Mouse (Mus musculus): ENCODE data around the gene Itgb5. TPM values are rescaled to one million over a fixed set of nuclear protein-coding genes. Genes with fewer than 3 reads are reported as not detected.

The Itgb5 gene
- polyA plus RNA-seq, 1 experiment, result 144 TPM

GRCm38 (mm10) chr16:33795887-33796286, 33.6 kb upstream of the Itgb5 start:
- WGBS, result 63% methylated on average over 6 of the region's 6 CpGs

GRCm38 (mm10) chr16:33796756-33797155, 32.7 kb upstream of the Itgb5 start:
- DNase-seq, result no peak
- Histone ChIP-seq H3K4me1 (ENCODE audit: control insufficient read depth, insufficient read depth, low read length) (no peaks in the 10 kb centered on the region), H3K4me3 (replicated peaks; ENCODE audit: extremely low read depth, low read depth, low read length) (no peak overlapping the region)
- TF ChIP-seq POLR2A (IDR thresholded peaks at IDR 0.05; ENCODE audit: borderline replicate concordance, extremely low read depth, low read depth, low read length), result no peak
- 79% methylated on average over 3 of the region's 3 CpGs for WGBS

More at GRCm38 (mm10) chr16:33795887-33796286, 33.6 kb upstream of the Itgb5 start:
- Histone ChIP-seq H3K4me3 (replicated peaks; ENCODE audit: extremely low read depth, low read depth, low read length) (no peak overlapping the region), H3K4me1 (ENCODE audit: control insufficient read depth, insufficient read depth, low read length) (no peaks in the 10 kb centered on the region)
- TF ChIP-seq POLR2A (IDR thresholded peaks at IDR 0.05; ENCODE audit: borderline replicate concordance, extremely low read depth, low read depth, low read length) (no peak), CTCF (IDR thresholded peaks at IDR 0.05; ENCODE audit: insufficient read depth, low read length) (no peak)
- DNase-seq, result no peak

GRCm38 (mm10) chr16:33797860-33798259, 31.6 kb upstream of the Itgb5 start:
- TF ChIP-seq CTCF (IDR thresholded peaks at IDR 0.05; ENCODE audit: insufficient read depth, low read length) (peak; percentile 57), POLR2A (IDR thresholded peaks at IDR 0.05; ENCODE audit: borderline replicate concordance, extremely low read depth, low read depth, low read length) (no peak)
- peak; percentile 46 for DNase-seq
- 34% methylated on average over 5 of the region's 5 CpGs for WGBS
- Histone ChIP-seq H3K4me1 (ENCODE audit: control insufficient read depth, insufficient read depth, low read length) (no peaks in the 10 kb centered on the region), H3K4me3 (replicated peaks; ENCODE audit: extremely low read depth, low read depth, low read length) (no peak overlapping the region)

DNA sequence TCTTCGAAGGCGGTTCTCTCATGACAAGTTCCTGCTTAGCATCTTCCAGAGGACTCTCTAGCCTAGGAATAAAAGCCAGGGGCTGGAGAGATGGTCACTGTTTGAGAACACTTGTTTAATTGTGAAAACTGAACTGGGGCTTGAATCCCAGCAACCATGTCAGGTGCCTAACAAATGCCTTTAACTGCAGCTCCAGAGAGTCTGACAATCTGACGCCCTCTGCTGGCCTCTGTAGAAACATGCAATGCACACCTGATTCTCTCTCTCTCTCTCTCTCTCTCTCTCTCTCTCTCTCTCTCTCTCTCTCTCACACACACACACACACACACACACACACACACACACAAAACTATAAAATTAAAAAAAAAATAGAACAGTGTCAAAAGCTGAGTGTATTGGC, 19.5 kb upstream of the Itgb5 start:
- WGBS, result 76% methylated on average over 3 of the region's 3 CpGs
- H3K4me1 ChIP-seq (ENCODE audit: control insufficient read depth, insufficient read depth, low read length), result no peaks in the 10 kb centered on the region
- DNase-seq, result no peak
- TF ChIP-seq POLR2A (IDR thresholded peaks at IDR 0.05; ENCODE audit: borderline replicate concordance, extremely low read depth, low read depth, low read length) (no peak), CTCF (IDR thresholded peaks at IDR 0.05; ENCODE audit: insufficient read depth, low read length) (peak; percentile 38; the same call in 1 of the 2 replicates)
- no peak overlapping the region for H3K4me3 ChIP-seq (replicated peaks; ENCODE audit: extremely low read depth, low read depth, low read length)

DNA sequence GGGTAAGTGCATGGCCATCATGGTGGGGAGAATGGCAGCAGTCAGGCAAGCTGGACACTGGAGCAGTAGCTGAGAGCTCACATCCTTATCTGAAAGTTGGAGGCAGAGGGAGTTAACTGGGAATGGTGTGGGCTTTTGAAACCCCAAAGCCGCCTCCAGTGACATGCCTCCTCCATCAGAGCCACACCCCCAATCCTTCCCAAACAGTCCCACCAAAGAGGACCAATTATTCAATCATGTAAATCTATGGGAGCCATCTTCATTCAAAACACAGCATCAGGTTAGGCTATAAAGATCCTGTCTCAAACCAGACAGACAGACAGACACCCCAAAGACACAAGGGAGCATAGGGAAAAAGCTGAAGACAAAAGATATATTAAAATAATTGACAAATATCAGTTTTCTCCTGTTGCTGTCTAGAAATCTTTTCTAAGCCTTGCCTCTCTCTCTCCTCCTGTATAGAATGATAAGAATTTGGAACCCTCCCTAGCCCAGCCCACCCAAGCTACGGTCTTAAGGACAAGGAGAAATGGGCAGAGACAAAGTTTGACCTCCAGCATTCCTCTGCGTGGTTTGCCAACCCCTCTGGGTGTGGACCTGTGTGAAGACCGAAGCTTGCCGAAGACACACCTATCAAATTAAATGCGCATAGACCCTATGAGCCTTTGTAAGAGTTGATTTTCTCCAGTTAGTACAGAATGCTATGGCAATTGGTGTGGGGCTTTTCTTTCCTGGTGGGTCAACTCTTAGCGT, 10.9 kb upstream of the Itgb5 start:
- TF ChIP-seq CTCF (IDR thresholded peaks at IDR 0.05; ENCODE audit: insufficient read depth, low read length) (no peak), POLR2A (IDR thresholded peaks at IDR 0.05; ENCODE audit: borderline replicate concordance, extremely low read depth, low read depth, low read length) (no peak)
- H3K4me3 ChIP-seq (replicated peaks; ENCODE audit: extremely low read depth, low read depth, low read length), result no peak overlapping the region
- H3K4me1 ChIP-seq (ENCODE audit: control insufficient read depth, insufficient read depth, low read length), result no peaks in the 10 kb centered on the region
- no peak for DNase-seq
- WGBS, result 83% methylated on average over 7 of the region's 7 CpGs

- peak; percentile 84 for DNase-seq
- WGBS, result 17% methylated on average over 17 of the region's 17 CpGs
- Histone ChIP-seq H3K4me1 (ENCODE audit: control insufficient read depth, insufficient read depth, low read length) (no peaks in the 10 kb centered on the region), H3K4me3 (replicated peaks; ENCODE audit: extremely low read depth, low read depth, low read length) (no peak overlapping the region)
- peak; percentile 64 for TF ChIP-seq CTCF (IDR thresholded peaks at IDR 0.05; ENCODE audit: insufficient read depth, low read length)
- no peak for TF ChIP-seq POLR2A (IDR thresholded peaks at IDR 0.05; ENCODE audit: borderline replicate concordance, extremely low read depth, low read depth, low read length)
These were observed 8.9 kb upstream of the Itgb5 start for GRCm38 (mm10) chr16:33820269-33821178.

DNA sequence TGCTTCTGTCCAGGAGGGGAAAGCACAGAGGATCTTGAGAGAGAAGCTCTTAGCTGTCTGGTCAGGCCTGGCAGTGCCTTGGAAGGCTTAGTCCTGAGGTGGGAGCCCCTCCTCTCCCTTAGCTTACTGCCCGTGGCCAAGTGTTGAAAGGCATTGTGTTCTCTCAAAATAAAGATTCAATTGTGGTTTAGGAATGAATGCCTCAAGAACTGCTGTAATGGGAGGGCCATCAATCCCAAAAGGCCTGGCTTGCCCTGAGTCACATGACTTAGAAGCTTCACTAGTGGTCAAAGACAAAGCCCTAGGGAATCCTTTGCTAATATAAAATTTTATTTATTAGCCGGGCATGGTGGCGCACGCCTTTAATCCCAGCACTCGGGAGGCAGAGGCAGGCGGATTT, 4.9 kb upstream of the Itgb5 start:
- Histone ChIP-seq H3K4me1 (ENCODE audit: control insufficient read depth, insufficient read depth, low read length) (peaks cover 3% of the 10 kb centered on the region), H3K4me3 (replicated peaks; ENCODE audit: extremely low read depth, low read depth, low read length) (no peak overlapping the region)
- WGBS, result 86% methylated on average over 6 of the region's 6 CpGs
- TF ChIP-seq CTCF (IDR thresholded peaks at IDR 0.05; ENCODE audit: insufficient read depth, low read length) (no peak), POLR2A (IDR thresholded peaks at IDR 0.05; ENCODE audit: borderline replicate concordance, extremely low read depth, low read depth, low read length) (no peak)
- no peak for DNase-seq

- TF ChIP-seq POLR2A (IDR thresholded peaks at IDR 0.05; ENCODE audit: borderline replicate concordance, extremely low read depth, low read depth, low read length) (no peak), CTCF (IDR thresholded peaks at IDR 0.05; ENCODE audit: insufficient read depth, low read length) (no peak)
- 90% methylated on average over 7 of the region's 7 CpGs for WGBS
- no peak overlapping the region for H3K4me3 ChIP-seq (replicated peaks; ENCODE audit: extremely low read depth, low read depth, low read length)
- no peak for DNase-seq
- peaks cover 6% of the 10 kb centered on the region for H3K4me1 ChIP-seq (ENCODE audit: control insufficient read depth, insufficient read depth, low read length)
These were observed 969 bp upstream of the Itgb5 start for GRCm38 (mm10) chr16:33828496-33828895.

- peaks cover 10% of the 10 kb centered on the region for H3K4me1 ChIP-seq (ENCODE audit: control insufficient read depth, insufficient read depth, low read length)
- peak; percentile 67 for DNase-seq
- H3K4me3 ChIP-seq (replicated peaks; ENCODE audit: extremely low read depth, low read depth, low read length), result peak overlapping the region; percentile 56
- TF ChIP-seq CTCF (IDR thresholded peaks at IDR 0.05; ENCODE audit: insufficient read depth, low read length), result no peak
- TF ChIP-seq POLR2A (IDR thresholded peaks at IDR 0.05; ENCODE audit: borderline replicate concordance, extremely low read depth, low read depth, low read length), result peak; percentile 27; the same call in 1 of the 2 replicates
- 2% methylated on average over 76 of the region's 76 CpGs for WGBS
These were observed 512 bp downstream of the Itgb5 start for GRCm38 (mm10) chr16:33829842-33830511.

All from lung, adult 2 months (tissue).